Mouse (Mus musculus) Muller cell, postnatal 12 days (primary cell): Measurements from ENCODE around the gene Rpl36.
"Not testable (repeated sequence)": the region's sequence is repeated elsewhere in the genome, so short reads cannot be mapped to it uniquely, and the experiment has no call there.

ENCODE experiments used
- DNase-seq: peaks from one replicate; pipeline ENCODE4 v3.0.0-alpha.2; 2015; ENCODE audit errors: inconsistent ontology term

The Rpl36 gene

DNA sequence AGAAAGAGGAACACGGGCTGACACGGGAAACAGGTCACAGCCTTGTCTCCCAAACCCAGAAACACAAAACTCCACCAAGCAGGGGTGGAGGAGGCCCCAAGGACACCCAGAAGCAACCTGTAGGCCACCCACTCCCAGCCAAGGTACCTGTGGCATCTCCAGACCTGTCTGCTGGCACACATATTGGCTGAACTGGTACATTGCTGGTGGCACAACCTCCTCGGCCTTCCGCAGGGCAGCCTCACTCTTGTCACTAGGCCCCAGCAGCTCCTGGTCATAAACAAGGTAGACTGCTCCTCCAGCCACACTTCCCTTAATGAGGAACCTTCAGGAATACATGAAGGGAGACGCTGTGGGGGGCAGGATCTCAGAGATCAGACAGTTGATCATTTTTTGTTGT is 4.5 kb upstream of the Rpl36 start:
- DNase-seq = no peak

DNA sequence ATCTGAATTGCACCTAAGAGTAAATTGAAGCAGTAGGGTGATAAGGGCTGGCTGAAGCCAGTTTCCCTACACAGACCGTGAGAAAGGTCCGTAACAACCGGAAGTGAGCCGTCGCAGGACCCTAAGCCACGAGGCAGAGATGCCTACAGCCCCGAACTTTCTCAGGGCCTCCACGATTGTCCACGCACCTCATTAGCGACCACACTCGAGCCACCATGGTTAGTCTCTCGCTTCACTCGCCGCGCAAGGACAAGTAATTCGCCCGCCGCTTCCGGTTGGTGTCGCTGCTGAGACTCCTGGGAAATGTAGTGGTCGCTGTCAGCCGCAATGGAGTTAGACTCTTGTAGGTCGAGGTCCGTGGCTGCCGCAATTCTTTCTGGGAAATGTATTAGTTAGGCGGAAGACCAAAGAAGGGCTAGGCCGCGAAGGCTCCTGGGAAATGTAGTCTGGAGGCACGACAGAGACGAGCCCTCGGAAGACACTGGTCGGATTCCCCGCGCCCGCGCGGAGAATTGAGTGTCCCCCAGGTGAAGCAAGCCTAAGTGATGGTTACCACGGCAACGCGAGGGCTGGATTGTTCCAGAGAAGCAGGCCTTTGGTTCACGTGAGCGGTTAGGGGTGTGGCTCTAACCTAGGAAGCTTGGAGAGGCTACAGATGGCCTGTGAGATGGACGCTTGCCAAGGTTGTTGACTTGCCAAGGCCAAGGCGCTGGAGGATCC is 3.6 kb upstream of the Rpl36 start, which contains the start of gene 2410015M20Rik:
Gene 2410015M20Rik, minus strand, starts transcription at position 320 of the 720 bp plus-strand sequence.
- peak; percentile 95 for DNase-seq

DNA sequence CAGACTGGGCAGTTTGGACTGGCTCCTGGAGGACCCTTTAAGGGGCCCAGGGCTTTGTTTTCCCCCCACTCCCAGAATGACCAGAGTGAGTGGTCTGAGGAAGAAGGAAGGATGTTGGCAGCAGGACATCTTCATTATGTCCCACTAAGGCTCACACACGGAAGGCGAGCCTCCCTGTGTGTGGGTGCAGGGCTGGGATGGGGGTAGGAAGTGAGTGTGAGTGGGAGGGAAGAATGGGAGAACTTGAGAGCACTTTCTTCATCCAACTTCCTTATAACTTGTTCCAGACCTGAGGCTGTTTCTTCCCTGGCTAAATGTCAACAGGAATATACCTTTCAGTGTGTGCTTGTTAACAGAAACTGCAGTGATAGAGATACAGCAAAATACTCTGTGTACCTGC is 1.9 kb upstream of the Rpl36 start:
- DNase-seq = no peak

DNA sequence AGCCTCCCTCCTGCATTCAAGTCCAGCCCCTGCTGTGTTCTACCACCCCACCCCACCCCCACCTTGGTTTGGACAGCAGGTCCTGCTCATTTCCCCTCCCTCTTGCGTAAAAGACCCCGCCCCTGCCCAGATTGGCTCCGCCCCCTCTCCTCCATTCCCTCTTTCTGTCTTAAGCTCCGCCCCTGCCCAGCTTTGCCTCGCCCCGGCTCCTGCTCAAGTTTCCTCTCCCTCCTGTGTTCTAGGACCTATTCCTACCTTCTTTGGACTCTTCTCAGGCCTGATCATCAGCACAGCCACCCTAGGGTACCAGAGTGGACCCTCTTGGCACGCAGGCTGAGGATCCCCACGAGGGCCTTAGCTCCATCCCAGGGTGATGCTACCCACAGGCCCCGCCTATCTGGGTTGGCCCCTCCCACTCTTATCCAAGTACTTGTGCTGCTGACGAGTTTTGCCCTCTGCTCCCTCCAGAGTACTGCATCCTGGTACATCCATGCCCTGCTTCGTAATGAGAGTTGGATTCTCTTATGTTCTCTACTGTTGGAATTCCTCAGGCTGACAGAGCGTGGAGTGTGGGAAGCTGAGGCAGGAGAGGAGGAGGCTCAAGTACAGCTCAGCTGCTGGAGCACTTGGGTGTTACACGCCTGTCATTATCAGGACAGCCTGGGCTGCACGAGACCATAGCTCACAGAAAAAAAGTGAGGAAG is 1.2 kb upstream of the Rpl36 start:
- DNase-seq = peak; percentile 47

DNA sequence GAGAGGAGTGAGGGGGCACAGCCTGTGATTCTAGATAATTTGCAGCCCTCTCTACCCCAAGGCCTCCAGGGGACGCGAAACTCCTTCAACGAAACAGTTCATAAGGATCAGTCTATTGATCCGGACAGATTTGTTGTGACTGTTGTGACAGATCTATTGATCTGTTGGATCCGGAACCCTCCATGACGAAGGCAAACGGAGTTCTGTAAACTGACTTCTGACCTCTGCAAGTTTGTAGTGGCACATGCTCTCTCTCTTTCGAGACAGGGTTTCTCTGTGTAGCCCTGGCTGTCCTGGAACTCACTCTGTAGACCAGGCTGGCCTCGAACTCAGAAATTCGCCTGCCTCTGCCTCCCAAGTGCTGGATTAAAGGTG is 664 bp upstream of the Rpl36 start:
- not testable (repeated sequence) for DNase-seq

DNA sequence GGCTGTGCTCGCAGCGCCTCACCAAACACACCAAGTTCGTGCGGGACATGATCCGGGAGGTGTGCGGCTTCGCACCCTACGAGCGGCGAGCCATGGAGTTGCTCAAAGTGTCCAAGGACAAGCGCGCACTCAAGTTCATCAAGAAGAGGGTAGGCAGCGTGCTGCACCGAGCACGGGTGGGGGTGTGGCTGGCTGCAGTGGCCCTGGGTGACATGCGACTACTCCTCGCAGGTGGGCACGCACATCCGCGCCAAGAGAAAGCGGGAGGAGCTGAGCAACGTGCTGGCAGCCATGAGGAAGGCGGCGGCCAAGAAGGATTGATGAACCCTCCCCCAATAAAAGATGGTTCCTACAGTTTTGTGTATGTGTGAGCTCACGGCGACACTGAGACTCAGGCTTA is 677 bp downstream of the Rpl36 start:
- not testable (repeated sequence) for DNase-seq

DNA sequence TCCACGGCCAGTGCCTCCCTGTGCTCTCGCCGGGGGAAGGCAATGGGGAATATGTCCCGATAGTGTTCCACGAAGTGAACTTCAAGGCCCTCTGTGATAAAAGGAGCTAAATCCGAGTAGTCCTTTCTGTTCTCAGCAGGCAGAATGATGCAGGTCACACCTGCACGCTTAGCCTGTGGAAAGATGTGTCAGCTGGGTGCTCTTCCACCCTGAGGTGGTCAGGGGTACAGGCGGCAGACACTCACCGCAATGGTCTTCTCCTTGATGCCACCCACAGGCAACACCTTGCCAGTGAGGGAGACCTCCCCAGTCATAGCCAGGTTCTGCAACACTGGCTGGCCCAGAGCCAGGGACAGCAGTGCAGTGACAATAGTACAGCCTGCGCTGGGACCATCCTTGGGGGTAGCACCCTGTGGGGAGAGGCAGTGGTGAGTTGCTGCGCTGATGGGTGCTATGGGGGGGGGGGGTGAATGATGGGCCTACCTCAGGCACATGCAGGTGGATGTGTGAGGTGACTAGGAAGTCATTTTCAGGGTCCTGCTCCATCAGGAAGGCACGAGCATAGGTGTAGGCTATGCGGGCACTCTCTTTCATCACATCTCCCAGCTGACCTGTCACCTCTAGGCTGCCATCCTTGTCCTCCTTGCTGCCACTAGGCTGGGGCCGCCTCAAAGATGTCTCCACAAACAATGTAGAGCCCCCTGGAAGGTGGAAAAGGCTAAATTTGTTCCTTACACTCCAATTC is 1.3 kb downstream of the Rpl36 start:
- no peak for DNase-seq

DNA sequence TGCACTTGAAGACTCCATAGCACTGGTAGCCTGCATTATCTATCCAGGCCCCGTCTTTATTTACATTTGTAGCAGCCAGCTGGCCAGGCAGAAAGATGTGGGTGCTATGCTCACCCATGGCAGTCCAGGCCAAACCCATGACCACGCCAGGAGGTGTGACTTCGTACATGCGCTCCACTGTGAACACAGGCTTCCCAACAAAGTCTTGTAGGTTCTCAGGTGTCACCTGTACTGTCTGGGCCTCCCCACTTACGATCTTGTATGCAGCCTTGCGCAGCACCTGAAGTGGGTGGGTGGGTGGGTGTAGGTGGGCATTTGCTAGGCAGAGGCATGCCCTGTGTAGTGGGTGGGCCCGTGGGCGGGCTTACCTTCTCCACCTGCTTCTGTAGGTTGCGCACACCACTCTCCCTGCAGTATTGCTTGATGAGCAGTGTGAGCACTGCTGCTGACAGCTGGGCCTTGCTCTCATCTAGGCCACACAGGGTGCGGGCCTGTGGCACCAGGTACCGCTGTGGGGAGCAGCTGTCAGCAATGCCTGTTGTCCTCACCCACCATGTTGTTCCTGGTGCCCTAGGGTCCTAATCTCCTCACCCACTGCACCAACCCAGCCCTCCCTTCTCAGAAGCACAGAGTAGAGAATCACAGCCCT is 2.0 kb downstream of the Rpl36 start:
- no peak for DNase-seq

DNA sequence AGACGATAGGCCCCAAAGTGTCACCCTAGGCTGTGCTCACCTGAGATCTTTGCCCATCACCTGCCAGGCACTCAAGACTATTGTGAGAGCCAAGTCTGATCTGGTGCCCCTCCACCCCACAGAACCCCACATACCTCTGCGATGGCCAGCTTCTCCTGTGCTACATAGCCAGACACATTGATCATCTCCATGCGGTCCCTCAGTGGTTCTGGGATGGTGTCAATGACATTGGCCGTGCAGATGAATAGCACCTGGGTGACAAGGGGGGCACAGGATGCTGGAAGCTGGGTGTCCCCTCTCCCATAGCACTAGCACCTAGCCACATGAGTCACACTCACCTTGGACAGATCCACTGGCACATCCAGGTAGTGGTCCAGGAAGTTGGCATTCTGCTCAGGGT is 2.6 kb downstream of the Rpl36 start:
- no peak for DNase-seq

DNA sequence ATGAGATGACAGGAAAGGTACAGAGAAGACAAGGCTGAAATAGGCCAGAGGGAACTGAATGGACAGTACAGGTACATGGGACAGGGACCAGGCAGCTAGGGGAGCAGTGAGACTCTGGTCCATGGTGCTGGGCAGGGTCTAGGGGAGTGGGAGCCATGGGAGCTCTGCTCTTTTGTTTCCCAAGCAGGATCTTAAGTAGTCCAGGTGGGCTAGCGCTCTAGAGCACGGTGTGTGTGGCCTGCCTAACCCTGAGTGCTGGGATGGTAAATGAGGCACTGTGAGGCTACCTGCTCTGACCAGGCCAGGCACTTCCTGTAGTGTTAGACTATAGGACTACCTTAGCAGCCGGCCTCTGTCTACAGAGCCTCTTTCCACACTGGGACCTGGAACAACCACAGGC is 3.5 kb downstream of the Rpl36 start:
- DNase-seq = no peak

DNA sequence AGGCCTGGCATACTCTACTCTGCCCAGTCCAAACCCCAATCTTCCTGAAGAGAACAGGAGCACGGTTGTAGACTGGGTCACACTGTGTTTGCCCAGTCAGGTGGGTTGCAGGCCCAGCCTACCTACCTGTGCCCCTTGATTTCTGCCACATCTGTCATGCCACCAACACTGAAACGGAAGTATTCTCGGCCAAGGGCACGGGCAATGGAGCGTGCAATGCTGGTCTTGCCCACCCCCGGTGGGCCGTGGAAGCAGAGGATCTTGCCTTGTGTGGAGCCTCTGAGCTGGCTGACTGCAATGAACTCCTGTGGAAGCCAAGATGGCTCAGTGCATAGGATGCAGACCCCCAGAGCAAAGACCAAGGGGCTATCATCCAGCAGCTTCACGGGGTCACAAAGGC is 4.4 kb downstream of the Rpl36 start:
- no peak for DNase-seq

DNA sequence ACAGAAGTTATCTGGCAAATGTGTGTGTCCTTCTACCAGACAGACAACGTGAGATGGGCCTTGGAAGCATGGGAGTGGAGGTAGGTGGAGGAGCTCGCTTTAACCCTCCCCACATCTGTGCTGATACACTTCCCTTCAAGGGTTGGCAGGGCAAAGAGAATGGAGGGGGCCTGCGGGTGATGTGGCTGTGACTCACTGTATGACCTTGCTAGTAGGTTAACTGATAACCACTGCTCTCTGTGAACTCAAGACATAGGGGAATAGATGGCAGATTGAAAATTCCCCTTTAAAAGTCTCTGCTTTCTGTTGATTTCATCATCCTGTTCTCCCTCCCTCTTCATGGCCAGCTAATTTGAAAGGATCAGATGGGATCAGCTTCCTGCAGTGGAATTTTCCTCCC is 12.3 kb downstream of the Rpl36 start:
- DNase-seq = no peak

DNA sequence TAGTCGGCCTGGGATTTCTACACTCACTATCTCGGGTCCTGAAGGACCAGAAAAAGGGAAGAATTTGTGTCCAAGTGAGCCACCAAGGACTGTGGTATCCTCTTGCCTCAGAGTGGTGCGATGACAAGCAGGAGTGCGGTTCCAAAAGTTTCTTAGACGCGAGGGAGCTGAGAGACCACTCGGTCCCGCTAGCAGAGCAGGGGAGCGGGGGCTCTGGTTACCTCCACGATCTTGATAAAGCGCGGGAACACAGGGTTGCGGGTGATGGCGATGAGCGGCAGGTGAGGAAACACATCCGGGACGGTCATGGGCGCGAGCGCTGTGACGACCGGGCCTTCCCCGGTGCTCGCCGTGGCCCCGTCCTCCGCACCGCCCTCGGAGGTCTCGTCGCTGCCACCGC is 13.0 kb downstream of the Rpl36 start:
- no peak for DNase-seq

DNA sequence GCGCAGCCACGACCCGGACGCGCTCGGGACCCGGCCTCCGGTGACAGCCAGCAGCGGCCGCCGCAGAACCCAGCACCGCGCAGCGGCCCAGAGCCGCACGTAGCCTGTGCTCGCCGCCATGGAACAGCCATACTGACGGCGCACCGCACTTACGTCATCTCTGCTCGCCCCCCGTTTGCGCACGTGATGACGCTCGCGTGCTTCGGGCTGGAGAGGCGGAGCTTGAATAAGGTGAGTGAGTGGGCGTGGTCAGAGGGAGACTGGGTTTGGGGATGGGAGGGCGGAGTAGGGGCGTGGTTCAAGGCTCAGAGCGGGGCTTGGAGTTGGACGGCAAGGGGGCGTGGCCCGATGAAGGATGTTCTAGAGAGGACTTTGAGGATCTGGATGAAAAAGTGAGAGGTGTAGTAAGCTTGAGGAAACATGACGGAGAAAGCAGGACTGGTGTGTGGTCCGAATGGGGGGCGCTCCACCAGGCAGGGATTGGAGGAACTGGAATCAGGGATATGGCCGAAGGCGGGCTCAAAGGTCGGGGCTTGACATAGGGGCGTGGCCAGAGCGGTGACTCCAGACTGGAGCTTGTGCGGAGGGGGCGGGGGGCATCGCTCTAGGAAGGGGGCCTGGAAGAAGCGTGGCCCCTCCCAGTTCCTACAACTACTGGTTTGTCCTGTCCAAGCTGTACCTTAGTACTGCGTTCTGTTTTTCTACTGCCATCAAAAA is 13.7 kb downstream of the Rpl36 start, which contains the start of gene Lonp1:
Gene Lonp1, minus strand, starts transcription at position 134 of the 717 bp plus-strand sequence.
- DNase-seq = peak; percentile 97

DNA sequence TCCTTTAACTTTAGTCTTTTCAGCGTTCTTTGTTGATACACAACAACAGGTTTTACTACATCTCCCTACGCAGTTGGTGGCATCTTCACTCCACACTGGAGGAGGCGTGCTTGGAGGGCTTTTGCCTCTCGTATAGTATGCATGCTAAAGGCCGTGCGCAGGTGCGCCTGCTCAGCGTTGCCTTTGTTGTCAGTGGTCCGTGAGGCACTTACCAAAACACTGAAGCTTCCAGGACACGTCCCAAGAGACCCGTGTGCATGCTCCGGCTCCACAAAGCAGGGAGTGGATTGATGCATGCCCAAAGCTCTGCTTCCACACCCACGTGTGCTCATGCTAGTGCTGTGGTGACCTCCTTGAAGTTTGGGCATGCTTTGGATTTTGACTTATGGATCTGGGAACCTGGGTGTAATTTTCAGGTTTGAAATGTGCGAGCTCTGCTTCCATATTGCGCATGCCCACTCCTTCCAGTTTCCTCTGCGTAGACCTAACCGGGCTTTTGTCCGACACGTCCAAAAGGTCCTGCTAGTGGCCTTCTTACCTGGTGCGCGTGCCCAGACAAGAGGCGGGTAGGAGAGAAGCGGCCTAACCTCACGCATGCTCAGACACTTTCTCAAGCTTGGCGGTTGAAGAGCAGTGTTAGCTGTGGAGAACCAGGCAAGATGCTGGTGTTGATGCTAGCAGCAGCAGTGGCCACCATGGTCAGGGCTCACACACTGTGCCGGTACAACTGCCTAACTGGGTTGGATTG is 14.5 kb downstream of the Rpl36 start, which contains the start of gene Catsperd:
Gene Catsperd, plus strand, starts transcription at position 614 of the 748 bp plus-strand sequence.
- DNase-seq = no peak

DNA sequence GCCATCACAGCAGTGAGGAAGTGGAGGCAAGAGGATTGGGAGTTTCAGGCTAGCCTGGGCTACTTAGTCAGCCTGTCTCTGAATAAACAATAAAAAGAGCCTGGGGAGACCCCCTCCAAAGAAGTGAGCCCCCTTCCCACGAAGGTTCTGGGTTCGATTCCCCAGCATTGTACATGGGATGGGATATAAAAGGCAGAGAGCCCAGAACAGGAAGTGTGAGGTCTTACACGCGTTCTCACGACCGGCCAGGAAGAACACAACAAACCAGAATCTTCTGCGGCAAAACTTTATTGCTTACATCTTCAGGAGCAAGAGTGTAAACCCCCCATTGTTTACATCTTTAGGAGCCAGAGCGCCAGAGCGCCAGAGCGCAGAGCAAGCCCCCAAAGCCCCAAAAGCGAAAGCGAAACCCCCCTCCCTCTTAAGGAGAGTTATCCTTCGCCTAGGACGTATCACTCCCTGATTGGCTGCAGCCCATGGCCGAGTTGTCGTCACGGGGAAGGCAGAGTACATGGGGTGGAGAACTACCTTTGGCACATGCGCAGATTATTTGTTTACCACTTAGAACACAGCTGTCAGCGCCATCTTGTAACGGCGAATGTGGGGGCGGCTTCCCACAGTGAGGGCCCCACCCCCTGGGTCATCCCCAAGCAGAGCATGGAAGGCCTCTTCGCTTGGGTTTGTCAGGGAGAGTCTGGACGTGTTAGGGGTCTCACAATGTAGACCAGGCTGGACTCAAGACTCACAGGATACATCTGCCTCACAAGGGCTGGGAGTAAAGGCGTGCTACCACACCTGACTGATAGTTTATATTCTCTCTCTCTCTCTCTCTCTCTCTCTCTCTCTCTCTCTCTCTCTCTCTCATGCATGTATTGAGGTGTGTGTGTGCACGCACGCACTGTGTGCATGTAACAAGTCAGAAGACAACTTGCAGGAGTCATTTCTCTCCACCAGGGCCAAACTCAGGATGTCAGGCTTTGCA is 16.9 kb downstream of the Rpl36 start:
- not testable (repeated sequence) for DNase-seq

DNA sequence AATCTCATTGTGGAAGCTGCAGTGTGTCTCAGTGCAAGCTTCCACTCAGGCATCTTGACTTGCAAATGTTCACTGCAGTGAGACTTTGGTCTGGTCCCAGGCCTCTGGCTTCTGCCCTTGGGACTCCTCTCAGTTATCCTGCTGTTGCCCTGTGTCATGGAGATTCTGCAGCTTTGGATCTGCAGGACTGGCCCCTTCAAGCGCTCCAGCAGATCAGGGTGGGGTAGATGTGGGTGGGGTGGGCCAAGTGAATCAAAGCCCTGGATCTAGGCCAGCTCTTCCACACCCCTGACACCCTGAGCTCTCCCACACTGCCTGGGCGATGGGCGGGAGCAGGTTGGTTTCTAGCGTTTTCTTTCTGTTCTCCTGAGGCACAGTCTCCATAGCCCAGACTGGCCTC is 18.6 kb downstream of the Rpl36 start:
- no peak for DNase-seq

DNA sequence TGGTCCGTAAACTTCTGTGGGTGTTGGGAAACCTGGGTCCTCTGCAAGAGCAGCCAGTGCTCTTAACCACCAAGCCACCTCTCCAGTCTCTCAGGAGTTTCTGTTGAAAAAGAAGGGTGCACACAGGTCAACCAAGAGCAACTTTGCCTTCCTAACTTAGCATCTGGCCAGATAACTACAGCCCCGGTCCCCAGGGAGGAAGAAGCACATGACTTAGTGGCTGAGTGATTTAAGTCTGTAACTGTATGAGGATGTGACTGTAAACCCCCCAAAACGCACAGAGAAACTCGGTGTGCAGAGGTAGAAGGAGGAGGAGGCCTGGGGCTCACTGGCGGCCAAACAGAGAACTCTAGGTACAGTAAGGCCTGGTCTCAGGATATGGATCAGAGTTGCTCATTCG is 20.8 kb downstream of the Rpl36 start:
- DNase-seq = no peak

DNA sequence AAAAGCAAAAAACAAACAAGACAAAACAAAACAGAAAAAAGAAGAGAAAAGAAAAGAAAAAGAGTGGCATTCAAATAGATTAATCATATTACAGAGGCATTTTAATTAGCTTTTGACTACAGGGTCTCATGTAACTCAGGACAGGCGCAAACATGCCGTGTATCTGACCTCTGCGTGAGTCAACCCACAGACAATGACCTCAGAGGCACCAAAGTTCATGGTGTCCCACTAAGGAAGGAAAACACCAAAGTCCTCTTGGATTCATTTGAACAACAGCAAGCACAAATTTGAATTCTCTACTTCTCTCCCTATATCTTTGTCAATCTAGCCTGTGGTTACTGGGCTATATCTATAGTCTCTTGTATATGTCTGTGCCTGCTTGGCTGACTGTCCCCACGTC is 30.0 kb downstream of the Rpl36 start:
- DNase-seq = no peak
